Mouse (Mus musculus) thymus, adult 2 months (tissue): ENCODE measurements around the gene Capn9.

Experiments
- CTCF ChIP-seq: fragments of 200-500 bp; IDR thresholded peaks from 2 replicates; pipeline ENCODE4 v1.5.1; 2012; ENCODE audit warnings: mild to moderate bottlenecking, control low read depth, low read length, moderate library complexity, borderline replicate concordance; ENCODE audit not compliant: control insufficient read depth, poor library complexity, insufficient read depth; ENCODE audit errors: extremely low read depth
- POLR2A ChIP-seq: fragments of 200-500 bp; IDR thresholded peaks from 2 replicates; pipeline ENCODE4 v1.6.1; 2012; ENCODE audit warnings: mild to moderate bottlenecking, low read length, control low read depth, moderate library complexity; ENCODE audit not compliant: control insufficient read depth, poor library complexity, insufficient read depth; ENCODE audit errors: extremely low read depth

DNA sequence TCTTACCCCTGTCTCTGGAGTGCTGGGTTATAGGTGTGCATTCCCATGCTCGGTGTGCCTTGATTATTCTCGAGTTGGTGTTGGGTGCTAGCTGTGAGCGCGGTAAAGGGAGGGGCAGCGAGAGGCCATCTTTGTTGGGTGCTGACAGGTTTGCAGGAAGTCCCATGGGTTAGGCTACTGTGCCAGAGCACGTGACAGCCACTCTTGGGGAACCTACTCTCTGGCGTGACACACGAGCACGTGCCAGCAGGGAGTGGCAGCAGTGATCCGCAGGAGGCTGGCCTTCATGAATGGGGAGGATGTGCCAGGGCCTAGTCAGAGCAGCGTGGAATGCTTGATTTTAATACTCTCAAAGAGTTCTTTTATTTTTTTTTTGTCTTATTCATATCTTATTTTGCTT lies 49.6 kb upstream of the Capn9 start:
- TF ChIP-seq CTCF (no peak), POLR2A (no peak)
